Mouse (Mus musculus) embryonic fibroblast, embryonic 13.5 days (primary cell): ENCODE data around the gene Adipor2. TPM values are rescaled to one million over a fixed set of nuclear protein-coding genes. Genes with fewer than 3 reads are reported as not detected.

Source experiments
- H3K27ac ChIP-seq: 2 replicates; pipeline ENCODE4 v1.5.1; 2012; ENCODE audit warnings: low read length, control low read depth, inconsistent platforms; ENCODE audit not compliant: insufficient read depth
- H3K4me1 ChIP-seq: 2 replicates; pipeline ENCODE4 v1.6.1; 2011; ENCODE audit warnings: low read length; ENCODE audit not compliant: control insufficient read depth, insufficient read depth
- H3K4me3 ChIP-seq: 2 replicates; pipeline ENCODE4 v1.5.1; 2011; ENCODE audit warnings: mild to moderate bottlenecking, control low read depth, low read length; ENCODE audit not compliant: insufficient read depth
- CTCF ChIP-seq: IDR thresholded peaks from 2 replicates; pipeline ENCODE4 v1.5.1; 2011; ENCODE audit warnings: mild to moderate bottlenecking, control low read depth, low read length, moderate library complexity, borderline replicate concordance; ENCODE audit not compliant: insufficient read depth
- POLR2A ChIP-seq: IDR thresholded peaks from 2 replicates; pipeline ENCODE4 v1.6.1; 2011; ENCODE audit warnings: low read depth, mild to moderate bottlenecking, control low read depth, low read length, moderate library complexity
- polyA plus RNA-seq: library from polyadenylated mRNA; stranded (reverse); fragments of >200 nt; gene quantifications from 2 replicates; pipeline ENCODE4 v1.2.4, GENCODE M21; 2011; ENCODE audit warnings: low read depth; ENCODE audit not compliant: missing spikeins, insufficient read length

The Adipor2 gene
- polyA plus RNA-seq, 1 experiment, result 42.8 TPM

GRCm38 (mm10) chr6:119336124-119336523, 81.4 kb downstream of the Adipor2 start:
- no peak for TF ChIP-seq CTCF
- TF ChIP-seq POLR2A, result no peak
- Histone ChIP-seq H3K27ac (no peak overlapping the region), H3K4me3 (no peak overlapping the region), H3K4me1 (no peaks in the 10 kb centered on the region)

- Histone ChIP-seq H3K27ac (no peak overlapping the region), H3K4me3 (no peak overlapping the region), H3K4me1 (no peaks in the 10 kb centered on the region)
- TF ChIP-seq POLR2A, result no peak
- no peak for TF ChIP-seq CTCF
These were observed 83.7 kb downstream of the Adipor2 start for GRCm38 (mm10) chr6:119333831-119334230.

DNA sequence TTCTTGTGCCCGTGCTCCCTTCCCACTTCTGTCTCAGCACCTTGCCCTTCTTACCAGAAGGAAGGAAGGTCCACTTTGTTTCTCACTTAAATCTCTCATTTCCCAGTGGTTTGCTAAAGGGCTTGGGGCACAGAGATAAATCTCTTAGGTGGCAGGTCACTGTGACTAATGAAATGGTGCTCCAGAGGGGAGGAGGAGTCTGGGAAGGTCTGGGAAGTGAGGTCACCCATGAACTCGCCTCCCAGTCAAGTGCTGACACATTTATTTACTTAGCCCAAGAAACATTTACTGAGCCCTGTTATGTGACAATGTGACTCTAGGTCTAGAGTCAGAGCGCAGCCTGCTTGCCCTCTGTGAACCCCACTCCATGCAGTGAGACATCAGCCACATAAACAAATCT, 84.3 kb downstream of the Adipor2 start:
- no peak overlapping the region for H3K4me3 ChIP-seq
- H3K27ac ChIP-seq, result no peak overlapping the region
- no peaks in the 10 kb centered on the region for H3K4me1 ChIP-seq
- TF ChIP-seq POLR2A, result no peak
- no peak for TF ChIP-seq CTCF

- H3K27ac ChIP-seq, result no peak overlapping the region
- TF ChIP-seq POLR2A (no peak), CTCF (no peak)
- H3K4me3 ChIP-seq, result no peak overlapping the region
- no peaks in the 10 kb centered on the region for H3K4me1 ChIP-seq
These were observed 85.4 kb downstream of the Adipor2 start for GRCm38 (mm10) chr6:119332111-119332510.

- TF ChIP-seq CTCF, result no peak
- no peak within 1 kb of the TSS for H3K4me3 ChIP-seq
- no peak within 1 kb of the TSS for H3K27ac ChIP-seq
- no peaks in the 10 kb centered on the region for H3K4me1 ChIP-seq
These were observed 87.0 kb downstream of the Adipor2 start, which contains the start of gene Lrtm2 for GRCm38 (mm10) chr6:119330506-119330905. TSS of gene Lrtm2 (minus strand) at chr6:119330766.

DNA sequence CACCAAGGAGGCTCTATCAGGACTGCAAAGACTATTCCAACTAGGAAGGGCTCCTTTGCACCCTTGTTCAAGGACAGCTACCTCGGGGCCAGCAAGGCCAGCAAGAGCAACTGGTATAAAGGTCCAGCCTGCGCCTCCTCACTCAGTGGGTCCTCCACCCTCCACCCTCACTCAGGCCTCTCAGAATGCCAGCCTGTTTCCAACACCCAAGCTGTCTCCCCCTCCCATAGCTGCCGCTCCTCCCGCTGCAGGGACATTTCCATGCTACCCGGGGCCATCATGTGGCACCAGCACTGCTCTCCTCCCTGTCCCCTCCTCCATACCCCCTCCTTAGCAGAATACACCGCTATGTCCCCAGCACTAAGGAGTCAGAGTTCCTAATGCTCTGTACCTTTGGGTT, 87.6 kb downstream of the Adipor2 start:
- H3K4me1 ChIP-seq, result no peaks in the 10 kb centered on the region
- TF ChIP-seq POLR2A (no peak), CTCF (no peak)
- H3K4me3 ChIP-seq, result no peak overlapping the region
- H3K27ac ChIP-seq, result no peak overlapping the region

GRCm38 (mm10) chr6:119329215-119329714, 88.2 kb downstream of the Adipor2 start:
- Histone ChIP-seq H3K4me1 (no peaks in the 10 kb centered on the region), H3K27ac (no peak overlapping the region), H3K4me3 (no peak overlapping the region)
- TF ChIP-seq POLR2A, result no peak
- TF ChIP-seq CTCF, result no peak

DNA sequence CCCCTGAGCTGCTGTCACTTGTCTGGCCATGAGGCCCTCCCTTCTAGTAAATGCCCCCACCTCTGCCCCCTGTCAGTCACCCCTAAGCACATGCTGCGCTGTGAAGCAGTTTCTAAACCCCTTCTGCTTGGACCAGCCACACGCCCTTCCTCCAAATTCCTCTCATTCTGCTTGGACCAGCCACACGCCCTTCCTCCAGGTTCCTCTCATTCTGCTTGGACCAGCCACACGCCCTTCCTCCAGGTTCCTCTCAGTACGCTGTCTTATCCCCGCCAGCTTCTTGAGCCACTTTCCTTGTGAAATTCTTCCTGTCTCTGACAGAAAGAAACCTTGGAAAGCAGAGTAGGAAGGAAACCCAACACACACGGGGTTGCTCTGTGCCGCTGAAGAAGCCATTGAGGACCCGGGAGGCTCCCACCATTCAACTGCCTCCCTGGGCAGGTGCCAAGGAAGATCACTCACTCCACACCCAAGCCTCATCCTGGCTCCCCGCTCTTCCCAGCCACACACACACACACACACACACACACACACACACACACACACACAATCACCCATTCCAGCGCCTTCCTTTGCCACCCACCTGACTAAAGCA, 88.9 kb downstream of the Adipor2 start:
- no peak overlapping the region for H3K27ac ChIP-seq
- no peak overlapping the region for H3K4me3 ChIP-seq
- H3K4me1 ChIP-seq, result no peaks in the 10 kb centered on the region
- TF ChIP-seq POLR2A (no peak), CTCF (no peak)

DNA sequence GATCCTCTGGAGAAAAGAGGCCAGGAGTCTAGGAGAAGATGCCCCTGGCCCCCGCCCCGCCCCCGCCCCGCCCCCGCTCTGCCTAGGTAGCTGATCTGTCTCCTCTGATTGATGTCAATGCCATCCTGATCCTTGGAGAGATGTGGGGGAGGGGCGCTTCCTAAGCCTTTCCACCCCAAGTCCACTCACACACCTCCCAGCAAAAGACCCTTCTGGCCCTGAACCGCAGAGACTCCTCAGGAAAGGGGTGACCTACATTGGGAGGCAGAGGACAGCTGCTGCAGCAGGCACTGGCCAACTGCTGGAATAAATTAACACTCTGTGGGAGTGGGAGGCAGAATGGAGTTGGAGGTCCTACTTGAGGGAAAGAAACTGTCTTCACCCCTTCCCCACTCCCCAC, 91.0 kb downstream of the Adipor2 start:
- TF ChIP-seq CTCF, result no peak
- no peak for TF ChIP-seq POLR2A
- no peaks in the 10 kb centered on the region for H3K4me1 ChIP-seq

GRCm38 (mm10) chr6:119325978-119326377, 91.5 kb downstream of the Adipor2 start:
- H3K27ac ChIP-seq, result no peak overlapping the region
- no peak overlapping the region for H3K4me3 ChIP-seq
- TF ChIP-seq POLR2A (no peak), CTCF (no peak)
- H3K4me1 ChIP-seq, result no peaks in the 10 kb centered on the region

More for the DNA sequence above, 91.0 kb downstream of the Adipor2 start:
- Histone ChIP-seq H3K27ac (no peak overlapping the region), H3K4me3 (no peak overlapping the region)

DNA sequence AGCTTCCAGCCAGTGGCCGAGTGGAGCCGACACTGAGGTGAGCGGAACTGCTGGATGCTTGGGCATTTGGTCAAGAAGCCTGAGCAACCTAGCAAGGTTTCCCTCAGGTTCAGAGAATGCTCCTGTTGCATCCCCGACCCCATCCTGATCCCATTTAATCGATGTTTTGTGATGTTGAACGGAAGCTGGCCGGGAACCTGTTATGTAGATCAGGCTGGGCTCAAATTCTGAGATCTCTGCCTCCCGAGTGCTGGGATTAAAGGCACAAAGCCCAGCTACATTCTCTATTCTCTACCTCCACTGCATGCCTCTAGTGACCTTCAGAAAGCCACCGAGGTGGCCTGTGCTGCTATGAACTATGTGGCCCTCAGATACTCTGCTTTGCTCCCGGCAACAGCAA, 92.7 kb downstream of the Adipor2 start:
- Histone ChIP-seq H3K4me3 (no peak overlapping the region), H3K4me1 (no peaks in the 10 kb centered on the region), H3K27ac (no peak overlapping the region)
- no peak for TF ChIP-seq POLR2A
- no peak for TF ChIP-seq CTCF
